Mouse (Mus musculus): ENCODE results near the gene Cdc42bpb.

Cdc42bpb gene

GRCm38 (mm10) chr12:111386642-111387120 lies 9.2 kb upstream of the Cdc42bpb start:
- no peak for DNase-seq (ENCODE audit: low spot score)

- no peak for DNase-seq (ENCODE audit: low spot score)
These were observed 8.5 kb upstream of the Cdc42bpb start for GRCm38 (mm10) chr12:111385883-111386641.

GRCm38 (mm10) chr12:111378812-111379211 lies 1.3 kb upstream of the Cdc42bpb start:
- DNase-seq (ENCODE audit: low spot score) = no peak

- no peak for DNase-seq (ENCODE audit: low spot score)
These were observed 520 bp upstream of the Cdc42bpb start for GRCm38 (mm10) chr12:111377986-111378490.

GRCm38 (mm10) chr12:111376826-111377331 lies 639 bp downstream of the Cdc42bpb start:
- no peak for DNase-seq (ENCODE audit: low spot score)

GRCm38 (mm10) chr12:111376053-111376452 lies 1.5 kb downstream of the Cdc42bpb start:
- no peak for DNase-seq (ENCODE audit: low spot score)

GRCm38 (mm10) chr12:111375559-111375958 lies 2.0 kb downstream of the Cdc42bpb start:
- DNase-seq (ENCODE audit: low spot score) = no peak

GRCm38 (mm10) chr12:111374727-111375126 lies 2.8 kb downstream of the Cdc42bpb start:
- DNase-seq (ENCODE audit: low spot score) = no peak

- no peak for DNase-seq (ENCODE audit: low spot score)
These were observed 4.1 kb downstream of the Cdc42bpb start for GRCm38 (mm10) chr12:111373411-111373810.

GRCm38 (mm10) chr12:111371905-111372304 lies 5.6 kb downstream of the Cdc42bpb start:
- no peak for DNase-seq (ENCODE audit: low spot score)

GRCm38 (mm10) chr12:111370249-111370648 lies 7.3 kb downstream of the Cdc42bpb start:
- peak; percentile 36 for DNase-seq (ENCODE audit: low spot score)

- DNase-seq (ENCODE audit: low spot score) = no peak
These were observed 10.5 kb downstream of the Cdc42bpb start for GRCm38 (mm10) chr12:111367065-111367464.

- no peak for DNase-seq (ENCODE audit: low spot score)
These were observed 13.3 kb downstream of the Cdc42bpb start for GRCm38 (mm10) chr12:111364234-111364633.

- DNase-seq (ENCODE audit: low spot score) = no peak
These were observed 16.0 kb downstream of the Cdc42bpb start for GRCm38 (mm10) chr12:111361319-111362098.

GRCm38 (mm10) chr12:111360671-111361070 lies 16.8 kb downstream of the Cdc42bpb start:
- DNase-seq (ENCODE audit: low spot score) = no peak

- no peak for DNase-seq (ENCODE audit: low spot score)
These were observed 21.3 kb downstream of the Cdc42bpb start for GRCm38 (mm10) chr12:111356216-111356615.

- no peak for DNase-seq (ENCODE audit: low spot score)
These were observed 23.4 kb downstream of the Cdc42bpb start for GRCm38 (mm10) chr12:111354142-111354541.

GRCm38 (mm10) chr12:111353439-111353915 lies 24.0 kb downstream of the Cdc42bpb start:
- DNase-seq (ENCODE audit: low spot score) = no peak

- DNase-seq (ENCODE audit: low spot score) = no peak
These were observed 24.5 kb downstream of the Cdc42bpb start for GRCm38 (mm10) chr12:111353008-111353407.

- DNase-seq (ENCODE audit: low spot score) = no peak
These were observed 25.0 kb downstream of the Cdc42bpb start for GRCm38 (mm10) chr12:111352520-111352919.

- no peak for DNase-seq (ENCODE audit: low spot score)
These were observed 27.8 kb downstream of the Cdc42bpb start for GRCm38 (mm10) chr12:111349540-111350231.

- no peak for DNase-seq (ENCODE audit: low spot score)
These were observed 33.6 kb downstream of the Cdc42bpb start for GRCm38 (mm10) chr12:111343956-111344355.
